Mouse (Mus musculus) myocyte (in vitro differentiated cells): ENCODE results near the gene Cd37. TPM values are rescaled to one million over a fixed set of nuclear protein-coding genes. Genes with fewer than 3 reads are reported as not detected.

Source experiments
- H3K27me3 ChIP-seq: one replicate; pipeline ENCODE4 v1.6.1; 2011; ENCODE audit not compliant: control insufficient read depth, insufficient read depth, insufficient read length
- H3K36me3 ChIP-seq: one replicate; pipeline ENCODE4 v1.6.1; 2011; ENCODE audit not compliant: control insufficient read depth, insufficient read depth
- H3K4me2 ChIP-seq: one replicate; pipeline ENCODE4 v1.6.1; 2011; ENCODE audit warnings: low read depth, control low read depth
- H3K4me3 ChIP-seq: one replicate; pipeline ENCODE4 v1.5.1; 2011; ENCODE audit warnings: mild to moderate bottlenecking, control low read depth, moderate library complexity
- H3K79me2 ChIP-seq: one replicate; pipeline ENCODE4 v1.6.1; 2011; ENCODE audit not compliant: control insufficient read depth, insufficient read depth
- H3ac ChIP-seq: one replicate; pipeline ENCODE4 v1.6.1; 2011; ENCODE audit not compliant: control insufficient read depth, insufficient read length
- CEBPB ChIP-seq: IDR thresholded peaks from 2 replicates; pipeline ENCODE4 v1.6.1; 2011; ENCODE audit warnings: mild to moderate bottlenecking, moderate library complexity; ENCODE audit not compliant: poor library complexity, insufficient read depth, severe bottlenecking
- E2F4 ChIP-seq: IDR thresholded peaks from one replicate; pipeline ENCODE4 v1.6.1; 2011; ENCODE audit warnings: mild to moderate bottlenecking, control low read depth, moderate library complexity; ENCODE audit not compliant: insufficient read depth
- MAX ChIP-seq: IDR thresholded peaks from one replicate; pipeline ENCODE4 v1.6.1; 2011; ENCODE audit warnings: low read depth, mild to moderate bottlenecking, control low read depth
- MYOD1 ChIP-seq, 3 experiments: IDR thresholded peaks; one replicate each; pipeline ENCODE4 v1.6.1; 2011; ENCODE audit warnings: control low read depth in 2 of 3, low read depth in 2 of 3, mild to moderate bottlenecking in 2 of 3, moderate library complexity in 1 of 3; ENCODE audit not compliant: insufficient read length in 2 of 3, control insufficient read depth in 1 of 3
- MYOG ChIP-seq, 3 experiments: IDR thresholded peaks; one replicate each; pipeline ENCODE4 v1.6.1; 2011; ENCODE audit warnings: control low read depth in 2 of 3, low read depth in 2 of 3, mild to moderate bottlenecking in 2 of 3; ENCODE audit not compliant: insufficient read length in 2 of 3, control insufficient read depth in 1 of 3, insufficient read depth in 1 of 3
- POLR2A ChIP-seq: IDR thresholded peaks from one replicate; pipeline ENCODE4 v1.6.1; 2011; ENCODE audit warnings: low read depth, mild to moderate bottlenecking, control low read depth, moderate library complexity; ENCODE audit not compliant: insufficient read length
- POLR2AphosphoS2 ChIP-seq: IDR thresholded peaks from one replicate; pipeline ENCODE4 v1.6.1; 2011; ENCODE audit warnings: low read depth, control low read depth; ENCODE audit not compliant: insufficient read length
- REST ChIP-seq: IDR thresholded peaks from one replicate; pipeline ENCODE4 v1.6.1; 2011; ENCODE audit warnings: mild to moderate bottlenecking, control low read depth, moderate library complexity; ENCODE audit not compliant: insufficient read depth, insufficient read length
- SRF ChIP-seq: IDR thresholded peaks from one replicate; pipeline ENCODE4 v1.6.1; 2011; ENCODE audit warnings: low read depth; ENCODE audit not compliant: control insufficient read depth, insufficient read length
- TCF12 ChIP-seq: IDR thresholded peaks from one replicate; pipeline ENCODE4 v1.6.1; 2011; ENCODE audit warnings: mild to moderate bottlenecking, control low read depth; ENCODE audit not compliant: poor library complexity, insufficient read depth, severe bottlenecking
- TCF3 ChIP-seq: IDR thresholded peaks from one replicate; pipeline ENCODE4 v1.6.1; 2011; ENCODE audit warnings: low read depth, control low read depth; ENCODE audit not compliant: insufficient read length
- USF1 ChIP-seq: IDR thresholded peaks from one replicate; pipeline ENCODE4 v1.6.1; 2011; ENCODE audit warnings: low read depth, mild to moderate bottlenecking, control low read depth, moderate library complexity
- polyA plus RNA-seq: library from polyadenylated mRNA; unstranded; fragments of >200 nt; fragmentation: generic; extraction: Trizol; gene quantifications from one replicate; pipeline ENCODE4 v1.2.1, GENCODE M21; 2012; ENCODE audit warnings: missing spikeins

Cd37 gene
- polyA plus RNA-seq, 1 experiment: 0.18 TPM

DNA sequence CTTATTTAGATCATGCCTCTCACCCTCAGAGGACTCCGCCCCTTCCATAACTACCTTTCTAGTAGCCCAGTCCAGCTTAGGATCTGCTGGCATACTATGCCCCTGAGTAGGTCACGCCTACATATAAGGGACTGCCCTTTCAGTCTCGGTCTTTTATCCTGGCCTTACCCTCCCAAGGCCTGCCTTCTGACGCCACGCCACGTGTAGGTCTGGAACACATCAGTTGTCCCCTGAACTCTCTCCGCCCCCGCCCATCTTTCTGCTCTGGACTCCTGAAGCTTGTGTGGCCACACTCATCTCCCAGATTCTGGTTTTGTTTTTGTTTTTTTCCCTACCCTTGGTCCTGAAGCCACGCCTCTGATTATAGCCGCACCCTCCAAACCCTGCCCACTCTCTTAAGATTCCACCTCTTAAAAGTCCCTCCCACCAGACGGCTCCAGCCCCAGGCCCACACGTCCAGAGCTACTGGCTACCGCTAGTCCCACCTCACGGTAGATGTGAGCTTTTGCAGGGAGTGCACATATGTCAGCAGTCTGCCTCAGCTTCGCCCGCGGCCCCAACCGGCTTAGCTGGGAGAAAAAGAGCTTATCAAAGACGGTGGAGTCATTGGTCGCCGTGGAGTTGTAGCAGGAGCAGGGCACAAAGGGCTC is 3.9 kb downstream of the Cd37 start:
- Histone ChIP-seq H3K36me3 (peaks cover 6% of the 10 kb centered on the region), H3K27me3 (no peaks in the 10 kb centered on the region), H3K4me3 (no peak overlapping the region), H3ac (no peak overlapping the region), H3K79me2 (no peaks in the 10 kb centered on the region), H3K4me2 (no peak overlapping the region)
- no peak for TF ChIP-seq REST
- no peak for TF ChIP-seq MYOG (IDR thresholded peaks at IDR 0.05; ENCODE audit: control insufficient read depth in 1 of 3, insufficient read depth in 1 of 3, insufficient read length in 2 of 3, low read depth in 2 of 3)
- TF ChIP-seq CEBPB: no peak
- TF ChIP-seq TCF12: no peak
- no peak for TF ChIP-seq MYOD1 (IDR thresholded peaks at IDR 0.05; ENCODE audit: control insufficient read depth in 1 of 3, insufficient read length in 2 of 3, low read depth in 2 of 3)
- TF ChIP-seq USF1: no peak
- TF ChIP-seq POLR2AphosphoS2: no peak

DNA sequence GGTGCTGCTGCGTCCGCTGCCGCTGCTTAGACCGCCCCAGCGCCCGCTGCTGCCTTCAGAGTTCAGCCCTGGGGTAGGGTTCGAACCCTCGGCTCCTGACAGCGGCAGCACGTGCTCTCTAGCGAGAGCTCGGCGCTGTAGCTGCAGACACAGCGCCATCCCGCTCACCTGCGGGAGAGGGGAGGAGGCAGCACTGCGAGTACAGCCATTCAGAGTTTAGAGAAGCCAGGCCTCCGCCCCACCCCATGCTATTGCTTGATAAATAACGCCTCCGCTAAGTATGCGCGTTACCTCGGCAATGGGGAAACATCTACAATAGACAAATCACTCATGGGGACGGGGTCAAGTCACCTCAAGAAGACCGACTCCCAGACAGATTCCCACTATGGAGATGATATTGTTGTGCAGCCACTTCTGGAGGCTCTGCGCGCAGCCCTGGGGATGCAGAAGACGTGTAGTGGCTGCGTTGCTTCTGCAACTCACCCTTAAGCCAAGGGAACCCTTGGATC is 4.5 kb downstream of the Cd37 start:
- Histone ChIP-seq H3ac (no peak overlapping the region), H3K4me2 (no peak overlapping the region), H3K4me3 (no peak overlapping the region), H3K36me3 (peaks cover 6% of the 10 kb centered on the region), H3K79me2 (no peaks in the 10 kb centered on the region), H3K27me3 (no peaks in the 10 kb centered on the region)
- no peak for TF ChIP-seq E2F4
- no peak for TF ChIP-seq TCF3
- no peak for TF ChIP-seq TCF12
- TF ChIP-seq SRF: no peak
- TF ChIP-seq USF1: no peak
- no peak for TF ChIP-seq POLR2A
- TF ChIP-seq CEBPB: no peak
- no peak for TF ChIP-seq MYOG (IDR thresholded peaks at IDR 0.05; ENCODE audit: control insufficient read depth in 1 of 3, insufficient read depth in 1 of 3, insufficient read length in 2 of 3, low read depth in 2 of 3)
- no peak for TF ChIP-seq MAX
- TF ChIP-seq REST: no peak
- TF ChIP-seq MYOD1 (IDR thresholded peaks at IDR 0.05; ENCODE audit: control insufficient read depth in 1 of 3, insufficient read length in 2 of 3, low read depth in 2 of 3): no peak
- no peak for TF ChIP-seq POLR2AphosphoS2

DNA sequence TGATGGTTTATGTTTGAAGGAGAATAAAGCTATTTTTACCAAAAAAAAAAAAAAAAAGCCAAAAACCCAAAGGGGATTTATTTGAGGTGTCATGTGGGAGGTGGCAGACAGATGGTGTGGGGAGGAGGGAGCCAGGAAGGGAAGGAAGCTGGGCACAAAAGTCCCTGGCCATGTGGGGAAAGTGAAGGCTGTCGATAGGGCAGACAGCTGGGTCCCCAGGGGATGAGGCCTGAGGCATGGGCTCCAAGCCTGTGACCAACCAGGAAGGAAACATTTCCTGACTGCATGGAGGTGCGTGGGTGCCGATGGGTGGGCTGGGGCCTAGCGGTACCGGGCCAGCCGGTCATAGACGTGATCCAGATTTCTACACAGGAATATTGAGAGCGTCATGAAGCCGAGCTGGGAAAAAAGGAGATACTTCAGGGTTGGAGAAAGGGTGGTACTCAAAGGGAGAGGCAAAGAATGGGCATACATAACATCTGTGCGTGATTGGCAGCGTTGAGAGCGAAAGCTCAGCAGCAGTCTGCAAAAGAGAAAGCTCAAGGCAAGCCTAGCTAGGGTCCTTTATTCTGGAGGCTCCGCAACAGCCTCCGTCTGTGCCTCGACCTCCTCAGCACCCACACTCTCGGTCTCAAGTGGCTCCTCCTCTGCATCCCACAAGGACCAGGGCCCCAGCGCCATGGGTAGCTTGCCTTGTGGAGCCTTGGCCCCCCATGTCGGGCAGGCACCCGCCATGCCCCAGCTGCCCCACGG is 5.2 kb downstream of the Cd37 start:
- no peak overlapping the region for H3ac ChIP-seq
- no peak overlapping the region for H3K4me2 ChIP-seq
- H3K27me3 ChIP-seq: no peaks in the 10 kb centered on the region
- H3K36me3 ChIP-seq: peaks cover 7% of the 10 kb centered on the region
- no peak for TF ChIP-seq TCF12
- peak in 1 of 3 experiments; percentile 3 for TF ChIP-seq MYOG (IDR thresholded peaks at IDR 0.05; ENCODE audit: control insufficient read depth in 1 of 3, insufficient read depth in 1 of 3, insufficient read length in 2 of 3, low read depth in 2 of 3)
- TF ChIP-seq MYOD1 (IDR thresholded peaks at IDR 0.05; ENCODE audit: control insufficient read depth in 1 of 3, insufficient read length in 2 of 3, low read depth in 2 of 3): peak in 1 of 3 experiments; percentile 5
- H3K4me3 ChIP-seq: no peak overlapping the region
- H3K79me2 ChIP-seq: no peaks in the 10 kb centered on the region

GRCm38 (mm10) chr7:45232716-45233465 is 6.0 kb downstream of the Cd37 start:
- no peak overlapping the region for H3K4me2 ChIP-seq
- peaks cover 13% of the 10 kb centered on the region for H3K36me3 ChIP-seq
- H3ac ChIP-seq: no peak overlapping the region
- H3K79me2 ChIP-seq: no peaks in the 10 kb centered on the region
- TF ChIP-seq E2F4 (no peak), SRF (no peak), REST (no peak), MAX (no peak), TCF12 (no peak), POLR2A (no peak), TCF3 (no peak), MYOG (IDR thresholded peaks at IDR 0.05; ENCODE audit: control insufficient read depth in 1 of 3, insufficient read depth in 1 of 3, insufficient read length in 2 of 3, low read depth in 2 of 3) (no peak), USF1 (no peak), POLR2AphosphoS2 (no peak), MYOD1 (IDR thresholded peaks at IDR 0.05; ENCODE audit: control insufficient read depth in 1 of 3, insufficient read length in 2 of 3, low read depth in 2 of 3) (no peak)
- no peaks in the 10 kb centered on the region for H3K27me3 ChIP-seq
- H3K4me3 ChIP-seq: no peak overlapping the region
